Mouse (Mus musculus) B cell, adult (primary cell): ENCODE measurements around the gene Gsap. TPM values are rescaled to one million over a fixed set of nuclear protein-coding genes. Genes with fewer than 3 reads are reported as not detected.

Experiments
- total RNA-seq: library from RNA; stranded (reverse); gene quantifications from 4 replicates; pipeline ENCODE4 v1.2.4, GENCODE M21; 2023; ENCODE audit not compliant: inconsistent age

Gsap gene
- 15.3 to 19.7 TPM (median 17.6 TPM) in 4 replicates for total RNA-seq

DNA sequence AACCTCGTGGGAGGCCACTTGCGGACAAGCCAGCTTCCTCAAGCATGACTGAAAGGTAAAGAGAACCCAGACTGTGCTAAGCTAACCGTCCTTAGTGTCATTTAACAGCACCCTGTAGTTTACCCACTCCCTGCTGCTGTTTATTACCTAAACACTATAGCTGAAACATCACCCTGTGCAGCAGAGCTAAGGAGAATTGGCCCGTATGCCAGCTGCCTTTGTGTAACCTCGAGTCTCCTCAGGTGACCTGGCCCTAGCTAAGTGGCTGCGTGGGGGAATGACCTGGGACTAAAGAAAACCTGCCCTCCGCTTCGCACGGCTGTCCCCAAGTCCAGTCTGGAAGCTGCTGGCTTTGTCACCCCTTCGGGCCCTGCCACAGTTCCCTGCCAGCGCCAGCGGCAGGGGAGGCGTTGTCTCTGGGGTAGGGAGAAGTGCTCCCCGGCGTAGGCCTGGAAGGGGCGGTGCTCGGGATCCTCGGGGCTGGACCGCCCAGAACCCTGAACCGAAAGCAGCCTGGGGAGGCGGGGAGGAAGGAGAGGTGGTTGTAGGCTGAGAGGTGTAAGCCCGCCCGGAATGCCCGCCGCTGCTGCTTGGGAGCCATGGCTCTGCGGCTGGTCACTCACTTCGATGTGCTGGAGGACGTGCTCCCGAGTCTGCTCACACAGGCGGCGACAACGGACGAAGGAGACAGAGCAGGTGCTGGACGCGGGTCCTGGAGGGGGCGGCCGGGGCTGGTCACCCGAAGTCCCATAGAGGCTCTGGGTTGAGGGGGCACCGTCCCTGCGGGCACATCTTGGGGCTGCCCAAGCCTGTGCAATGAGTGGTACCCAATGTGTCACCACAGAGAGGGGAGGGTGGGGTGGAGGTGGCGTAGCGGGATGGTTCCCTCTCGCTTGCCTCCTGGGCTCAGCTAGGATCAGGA, at the start of gene Gsap:
Gsap (plus strand) TSS at position 492 of the 922 bp plus-strand sequence.

Other genes starting within 250 kb of the Gsap start
- gene Rsbn1l, start 229.9 kb upstream of the Gsap start, total RNA-seq: 57.0 to 70.2 TPM (median 62.2 TPM) in 4 replicates
- gene Ptpn12, start 130.3 kb upstream of the Gsap start, total RNA-seq: 28.1 to 36.2 TPM (median 31.6 TPM) in 4 replicates
- 0.51 to 1.1 TPM (median 0.66 TPM) in 4 replicates for gene Fgl2, start 186.4 kb downstream of the Gsap start, total RNA-seq
- gene Ccdc146, start 238.4 kb downstream of the Gsap start, total RNA-seq: not detected in 4 replicates
- 6.5 to 7.8 TPM (median 7.4 TPM) in 4 replicates for gene Fam185a, start 238.7 kb downstream of the Gsap start, total RNA-seq